Mouse (Mus musculus): ENCODE data around the gene March10. TPM values are rescaled to one million over a fixed set of nuclear protein-coding genes. Genes with fewer than 3 reads are reported as not detected.
A peak's percentile ranks its signal among the peaks of the same experiment; 100 is the strongest.

March10 gene
- polyA plus RNA-seq, 1 experiment from 2014 or later = 0.15 TPM

DNA sequence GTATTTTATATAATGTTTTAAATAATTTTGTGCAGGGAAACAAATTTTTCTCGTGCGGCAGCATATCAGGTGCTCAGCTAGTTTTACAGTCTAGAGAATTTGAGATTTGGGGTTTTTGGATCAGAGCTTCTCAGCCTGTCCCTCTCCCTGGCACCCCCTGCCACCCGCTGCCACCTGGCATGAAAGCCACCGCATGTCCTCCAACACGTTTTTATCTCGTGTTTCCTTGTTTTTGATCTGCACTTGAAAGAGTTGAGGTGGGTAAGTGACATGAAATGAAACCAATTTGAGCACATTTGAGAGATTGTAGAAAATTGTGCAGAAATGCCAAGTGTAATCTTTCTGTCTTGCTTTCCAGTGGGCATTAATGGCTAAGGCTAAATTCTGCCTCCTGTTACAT, 11.6 kb downstream of the March10 start:
- no peak overlapping the region for H3K4me3 ChIP-seq
- H3K9ac ChIP-seq = no peak overlapping the region
- H3K4me2 ChIP-seq = no peak overlapping the region
- WGBS = 63% methylated on average over 6 of the region's 6 CpGs
- ATAC-seq (ENCODE audit: borderline replicate concordance, extremely low read depth, low FRiP score, low TSS enrichment) = no peak
- H3K27ac ChIP-seq = no peak overlapping the region
- no peaks in the 10 kb centered on the region for H3K27me3 ChIP-seq
- H3K4me1 ChIP-seq = peaks cover 4% of the 10 kb centered on the region
- no peaks in the 10 kb centered on the region for H3K36me3 ChIP-seq
- H3K9me3 ChIP-seq = no peaks in the 10 kb centered on the region

DNA sequence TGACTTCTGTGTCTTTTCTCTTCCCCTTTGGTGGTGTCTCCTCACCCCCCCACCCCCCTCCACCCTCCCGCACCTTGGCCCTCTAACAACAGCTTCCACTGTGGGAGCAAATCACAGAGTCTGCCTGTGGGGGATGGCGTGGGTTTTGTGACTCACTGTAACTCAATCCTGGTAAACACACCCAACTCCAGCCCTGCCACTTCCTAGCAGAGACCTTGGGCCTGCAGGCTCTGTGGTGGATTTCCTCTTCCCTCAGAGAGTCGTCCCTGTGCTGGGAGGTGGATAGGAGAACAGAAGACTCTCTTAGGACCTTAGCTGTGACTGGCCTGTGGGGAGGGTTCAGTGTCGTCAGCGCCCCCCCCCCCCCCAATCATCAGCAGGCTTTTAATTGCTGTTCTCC, 13.0 kb downstream of the March10 start:
- no peak overlapping the region for H3K4me3 ChIP-seq
- H3K9ac ChIP-seq = no peak overlapping the region
- H3K9me3 ChIP-seq = no peaks in the 10 kb centered on the region
- ATAC-seq (ENCODE audit: borderline replicate concordance, extremely low read depth, low FRiP score, low TSS enrichment) = no peak
- H3K4me2 ChIP-seq = no peak overlapping the region
- H3K27me3 ChIP-seq = no peaks in the 10 kb centered on the region
- H3K36me3 ChIP-seq = no peaks in the 10 kb centered on the region
- H3K4me1 ChIP-seq = no peaks in the 10 kb centered on the region
- H3K27ac ChIP-seq = no peak overlapping the region
- 25% methylated on average over 3 of the region's 5 CpGs for WGBS

DNA sequence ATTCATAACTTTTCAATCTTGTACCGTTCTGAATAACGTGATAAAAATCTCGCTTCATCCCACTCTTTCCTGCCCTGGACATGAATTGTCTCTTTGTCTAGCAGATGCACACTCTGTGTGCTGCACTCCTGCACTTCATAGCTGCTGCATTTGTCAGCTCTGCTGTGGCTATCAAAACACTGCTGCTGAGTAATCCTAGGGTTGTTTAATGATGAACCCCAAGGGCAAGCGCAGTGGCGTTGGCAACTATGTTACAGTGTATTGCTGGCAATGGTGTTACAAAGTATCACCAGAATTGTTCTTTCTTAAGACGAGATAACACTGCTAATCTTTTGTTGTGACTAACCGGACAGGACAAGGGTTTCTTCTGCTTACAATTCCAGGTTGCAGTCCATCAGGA, 16.7 kb downstream of the March10 start:
- no peak overlapping the region for H3K4me3 ChIP-seq
- no peaks in the 10 kb centered on the region for H3K36me3 ChIP-seq
- no peaks in the 10 kb centered on the region for H3K9me3 ChIP-seq
- WGBS = 56% methylated on average over 7 of the region's 7 CpGs
- no peak overlapping the region for H3K4me2 ChIP-seq
- no peak for ATAC-seq (ENCODE audit: borderline replicate concordance, extremely low read depth, low FRiP score, low TSS enrichment)
- H3K27me3 ChIP-seq = no peaks in the 10 kb centered on the region
- no peak overlapping the region for H3K27ac ChIP-seq
- H3K9ac ChIP-seq = no peak overlapping the region
- H3K4me1 ChIP-seq = no peaks in the 10 kb centered on the region

DNA sequence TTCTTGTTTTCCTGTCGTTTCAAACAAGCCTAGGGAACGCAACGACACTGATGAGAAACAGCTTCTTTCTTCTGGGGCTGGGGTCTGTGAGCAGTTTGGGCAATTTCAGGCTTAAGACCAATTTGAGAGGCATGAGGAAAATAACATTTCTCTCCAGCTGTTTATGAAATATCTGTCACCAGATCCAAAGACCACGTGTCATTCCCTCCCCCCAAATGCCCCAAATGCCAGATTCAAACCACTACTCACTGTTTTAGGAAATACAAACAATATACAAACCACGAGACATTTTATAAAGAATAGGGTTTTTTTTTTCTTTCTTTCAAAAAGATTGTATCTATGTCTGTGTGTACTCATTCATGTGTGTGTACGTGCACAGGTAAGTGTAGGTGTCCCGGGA, 17.6 kb downstream of the March10 start:
- no peak overlapping the region for H3K4me3 ChIP-seq
- no peak for ATAC-seq (ENCODE audit: borderline replicate concordance, extremely low read depth, low FRiP score, low TSS enrichment)
- no peaks in the 10 kb centered on the region for H3K4me1 ChIP-seq
- 58% methylated on average over 7 of the region's 7 CpGs for WGBS
- H3K9me3 ChIP-seq = no peaks in the 10 kb centered on the region
- H3K4me2 ChIP-seq = no peak overlapping the region
- H3K27me3 ChIP-seq = no peaks in the 10 kb centered on the region
- H3K36me3 ChIP-seq = no peaks in the 10 kb centered on the region
- no peak overlapping the region for H3K27ac ChIP-seq
- no peak overlapping the region for H3K9ac ChIP-seq

DNA sequence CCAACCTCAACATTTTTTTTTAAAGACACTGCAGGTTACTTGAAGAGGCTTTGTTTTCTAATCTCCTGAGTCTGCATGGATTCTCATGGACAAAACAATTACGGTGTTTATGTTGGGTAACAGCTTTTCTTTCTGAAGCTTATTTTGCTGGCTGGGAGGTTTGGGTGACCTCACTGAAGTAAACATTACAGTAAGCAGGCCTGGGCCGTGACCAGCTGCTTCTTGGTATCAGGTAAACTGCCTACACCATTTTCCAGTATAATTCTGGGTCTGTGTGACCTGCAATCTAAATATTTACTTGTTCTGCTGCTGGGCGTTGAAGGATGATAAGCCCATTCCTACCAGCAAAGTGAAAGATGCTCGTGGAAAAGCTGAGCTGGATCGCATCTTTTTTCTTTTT, 30.1 kb downstream of the March10 start:
- WGBS = 25% methylated on average over 5 of the region's 5 CpGs
- Histone ChIP-seq H3K27ac (no peak overlapping the region), H3K9ac (no peak overlapping the region), H3K4me3 (no peak overlapping the region), H3K4me1 (no peaks in the 10 kb centered on the region), H3K27me3 (no peaks in the 10 kb centered on the region), H3K9me3 (no peaks in the 10 kb centered on the region), H3K36me3 (no peaks in the 10 kb centered on the region), H3K4me2 (no peak overlapping the region)
- no peak for ATAC-seq (ENCODE audit: borderline replicate concordance, extremely low read depth, low FRiP score, low TSS enrichment)

DNA sequence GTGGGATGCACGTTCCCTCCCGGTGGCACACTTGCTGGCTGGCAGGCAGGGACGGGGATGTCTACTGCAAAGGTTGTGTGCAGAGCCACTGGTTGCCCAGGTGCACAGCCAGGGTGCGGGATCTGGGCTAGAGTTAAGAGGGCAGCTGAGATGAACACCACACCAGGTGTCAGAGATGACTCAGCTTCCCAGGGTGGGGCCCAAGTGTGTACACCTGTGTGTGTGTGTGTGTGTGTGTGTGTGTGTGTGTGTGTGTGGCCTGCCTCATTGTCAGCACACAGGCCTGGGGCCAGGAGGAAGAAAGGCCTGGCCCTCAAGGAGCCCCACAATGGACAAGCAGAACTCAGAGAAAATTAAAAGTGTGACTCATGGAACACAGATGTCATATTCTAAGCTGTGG, 31.9 kb downstream of the March10 start:
- H3K4me3 ChIP-seq = no peak overlapping the region
- H3K27ac ChIP-seq = no peak overlapping the region
- no peaks in the 10 kb centered on the region for H3K36me3 ChIP-seq
- peaks cover 5% of the 10 kb centered on the region; the same call in 1 of the 2 replicates for H3K4me1 ChIP-seq
- H3K9me3 ChIP-seq = no peaks in the 10 kb centered on the region
- H3K9ac ChIP-seq = no peak overlapping the region
- WGBS = 70% methylated on average over 4 of the region's 4 CpGs
- peak; percentile 14; the same call in 1 of the 2 replicates for ATAC-seq (ENCODE audit: borderline replicate concordance, extremely low read depth, low FRiP score, low TSS enrichment)
- H3K27me3 ChIP-seq = no peaks in the 10 kb centered on the region
- H3K4me2 ChIP-seq = no peak overlapping the region

DNA sequence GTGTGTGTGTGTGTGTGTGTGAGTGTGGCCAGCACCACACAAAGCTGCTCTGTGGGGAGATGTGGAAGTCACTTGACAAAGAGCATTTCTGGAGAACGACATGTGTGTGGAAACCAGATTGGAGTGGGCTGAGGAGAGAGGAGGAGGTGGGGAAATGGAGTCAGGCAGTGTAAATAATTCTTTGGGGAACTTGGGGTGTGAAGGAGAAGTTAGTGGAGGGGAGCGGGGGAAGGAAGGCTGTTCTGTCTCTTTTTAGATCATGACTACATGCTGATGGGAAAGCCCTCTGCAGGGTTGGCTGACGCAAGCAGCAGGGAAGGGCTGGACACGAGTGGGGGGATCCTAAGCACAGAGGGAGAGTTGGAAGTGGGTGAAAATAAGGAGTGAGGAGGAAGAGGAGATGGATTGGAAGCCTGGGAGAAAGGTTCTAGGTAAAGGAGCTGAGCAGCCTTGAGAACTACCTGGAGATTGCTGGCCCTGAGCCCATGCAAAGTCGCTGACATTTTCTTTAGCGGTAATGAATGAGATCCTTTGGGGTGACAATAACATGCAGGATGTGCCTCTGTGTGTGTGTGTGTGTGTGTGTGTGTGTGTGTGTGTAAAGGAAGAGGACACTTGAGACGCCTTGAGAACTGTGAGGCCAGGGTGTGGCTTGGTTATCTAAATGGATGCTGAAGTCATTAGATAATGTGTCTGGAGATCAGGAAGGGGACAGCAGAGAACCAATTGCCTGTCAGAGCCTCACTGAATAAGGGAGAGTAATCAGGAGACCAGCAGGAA, 35.7 kb downstream of the March10 start:
- Histone ChIP-seq H3K9ac (no peak overlapping the region), H3K4me3 (no peak overlapping the region), H3K4me1 (peaks cover 5% of the 10 kb centered on the region; the same call in 1 of the 2 replicates), H3K9me3 (no peaks in the 10 kb centered on the region), H3K27me3 (no peaks in the 10 kb centered on the region), H3K36me3 (no peaks in the 10 kb centered on the region), H3K27ac (no peak overlapping the region), H3K4me2 (no peak overlapping the region)
- ATAC-seq (ENCODE audit: borderline replicate concordance, extremely low read depth, low FRiP score, low TSS enrichment) = no peak
- 40% methylated on average over 7 of the region's 7 CpGs for WGBS

DNA sequence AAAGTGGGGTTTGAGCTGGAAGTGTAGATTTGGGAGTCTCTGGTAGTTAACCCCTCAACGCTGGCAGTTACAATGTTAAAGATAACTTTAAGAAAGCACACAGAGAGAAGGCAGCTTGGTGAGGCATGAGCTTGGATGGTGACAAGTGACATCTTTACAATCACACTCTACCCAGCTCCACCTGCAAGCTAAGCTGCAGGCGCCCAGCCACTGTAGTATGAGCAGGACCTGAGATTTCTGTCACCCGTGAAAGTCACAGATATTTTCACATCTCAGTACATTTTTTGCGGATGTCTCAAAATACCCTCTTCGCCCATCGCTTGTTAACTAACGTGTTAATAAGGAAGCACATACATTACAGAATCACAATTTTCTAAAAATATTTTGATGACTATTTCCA, 36.6 kb downstream of the March10 start:
- 76% methylated on average over 7 of the region's 7 CpGs for WGBS
- peaks cover 5% of the 10 kb centered on the region; the same call in 1 of the 2 replicates for H3K4me1 ChIP-seq
- no peaks in the 10 kb centered on the region for H3K27me3 ChIP-seq
- no peak overlapping the region for H3K4me2 ChIP-seq
- no peak overlapping the region for H3K4me3 ChIP-seq
- no peak for ATAC-seq (ENCODE audit: borderline replicate concordance, extremely low read depth, low FRiP score, low TSS enrichment)
- no peaks in the 10 kb centered on the region for H3K9me3 ChIP-seq
- H3K27ac ChIP-seq = no peak overlapping the region
- no peaks in the 10 kb centered on the region for H3K36me3 ChIP-seq
- H3K9ac ChIP-seq = no peak overlapping the region

DNA sequence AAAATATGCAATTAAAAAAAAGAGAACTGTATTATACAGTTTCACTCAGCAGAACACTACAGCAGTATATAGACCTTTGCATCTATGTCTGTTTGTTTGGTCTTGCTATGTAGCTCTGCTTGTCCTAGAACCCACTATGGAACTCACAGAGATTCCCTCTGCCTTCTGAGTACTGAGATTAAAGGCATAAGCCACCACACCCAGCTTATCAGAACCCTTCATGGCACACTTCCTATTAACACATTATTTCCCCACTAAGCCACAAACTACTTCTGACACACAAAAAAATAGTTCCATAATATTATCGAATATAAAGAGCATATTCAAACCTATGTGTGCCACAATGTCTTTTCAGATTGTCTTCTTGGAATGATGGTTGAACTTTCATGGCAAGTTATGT, 42.5 kb downstream of the March10 start:
- Histone ChIP-seq H3K9ac (no peak overlapping the region), H3K4me3 (no peak overlapping the region), H3K27me3 (no peaks in the 10 kb centered on the region), H3K27ac (no peak overlapping the region), H3K4me1 (no peaks in the 10 kb centered on the region), H3K9me3 (no peaks in the 10 kb centered on the region), H3K36me3 (no peaks in the 10 kb centered on the region), H3K4me2 (no peak overlapping the region)
- ATAC-seq (ENCODE audit: borderline replicate concordance, extremely low read depth, low FRiP score, low TSS enrichment) = no peak
- 74% methylated on average over 1 of the region's 1 CpGs for WGBS

DNA sequence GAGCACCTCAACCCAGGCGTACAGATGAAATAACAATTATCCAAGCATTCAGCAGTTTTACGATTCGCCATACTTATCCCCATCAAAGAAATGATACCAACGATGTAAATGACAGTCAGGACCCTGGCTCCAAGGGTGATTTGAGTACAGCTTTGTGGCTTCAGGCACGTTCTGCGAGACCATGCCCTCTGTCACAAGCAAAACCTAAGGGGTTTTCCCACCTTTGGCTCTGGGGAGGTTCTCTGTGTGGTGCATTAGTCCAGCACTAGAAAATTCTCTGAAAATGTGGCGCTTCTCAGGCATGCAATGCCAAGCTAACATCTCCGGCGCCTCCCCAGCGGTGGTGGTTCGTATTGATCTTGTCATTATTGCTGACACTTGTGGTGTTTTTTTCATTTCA, 47.1 kb downstream of the March10 start:
- Histone ChIP-seq H3K4me3 (no peak overlapping the region), H3K4me2 (no peak overlapping the region), H3K36me3 (no peaks in the 10 kb centered on the region), H3K9me3 (no peaks in the 10 kb centered on the region), H3K27me3 (no peaks in the 10 kb centered on the region), H3K9ac (no peak overlapping the region), H3K27ac (no peak overlapping the region), H3K4me1 (peaks cover 5% of the 10 kb centered on the region; the same call in 1 of the 2 replicates)
- 91% methylated on average over 11 of the region's 11 CpGs for WGBS
- ATAC-seq (ENCODE audit: borderline replicate concordance, extremely low read depth, low FRiP score, low TSS enrichment) = no peak

DNA sequence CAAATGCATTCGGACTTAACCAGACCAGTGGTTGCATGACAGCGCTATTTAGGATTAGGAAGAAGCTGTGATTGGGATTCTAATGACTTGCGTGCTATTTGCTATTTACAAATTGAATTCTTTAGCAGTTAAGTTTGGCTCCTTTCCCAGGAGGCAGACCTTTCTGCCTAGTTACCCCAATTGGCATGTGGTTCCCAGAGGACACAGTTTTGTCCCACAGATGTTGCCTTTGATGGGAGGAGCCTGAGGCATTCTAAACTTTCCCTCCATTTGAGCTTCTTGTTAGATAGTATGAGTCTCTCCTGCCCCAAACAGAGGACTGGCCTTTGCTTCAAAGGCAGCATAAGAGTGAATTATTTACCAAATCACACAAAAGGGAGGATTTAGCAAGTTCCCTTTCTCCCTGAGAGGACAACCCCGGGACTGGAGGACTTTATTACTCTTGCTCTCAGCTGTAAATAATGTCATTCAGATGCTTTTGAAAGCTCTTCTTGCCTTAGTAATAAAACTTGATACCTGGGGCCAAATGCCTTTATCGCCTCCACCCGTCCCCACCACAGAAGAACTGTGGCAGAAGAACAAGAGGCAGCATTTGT, 48.6 kb downstream of the March10 start:
- H3K9ac ChIP-seq = no peak overlapping the region
- H3K36me3 ChIP-seq = no peaks in the 10 kb centered on the region
- peaks cover 5% of the 10 kb centered on the region; the same call in 1 of the 2 replicates for H3K4me1 ChIP-seq
- no peaks in the 10 kb centered on the region for H3K9me3 ChIP-seq
- WGBS = 62% methylated on average over 6 of the region's 6 CpGs
- H3K4me3 ChIP-seq = no peak overlapping the region
- no peak for ATAC-seq (ENCODE audit: borderline replicate concordance, extremely low read depth, low FRiP score, low TSS enrichment)
- H3K27ac ChIP-seq = no peak overlapping the region
- no peaks in the 10 kb centered on the region for H3K27me3 ChIP-seq
- H3K4me2 ChIP-seq = no peak overlapping the region

DNA sequence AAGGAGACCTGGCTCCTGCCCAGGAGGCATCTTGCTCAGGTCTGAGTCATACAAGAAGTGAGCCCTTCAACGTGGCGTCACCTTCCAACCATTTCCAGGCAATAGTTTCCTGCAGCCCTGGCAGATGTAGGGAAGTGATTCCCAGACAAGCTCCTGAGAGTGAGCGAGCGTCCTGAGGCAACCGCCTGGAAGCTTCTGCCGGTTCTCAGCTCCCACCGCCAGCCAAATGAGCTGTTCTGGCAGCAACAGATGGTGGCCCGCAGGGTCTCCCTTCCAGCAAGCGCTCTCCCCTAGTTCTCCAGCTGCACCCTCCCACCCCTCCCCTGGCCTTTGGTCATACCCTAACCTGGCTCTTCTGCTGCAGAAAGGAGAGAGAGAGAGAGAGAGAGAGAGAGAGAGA, 54.2 kb downstream of the March10 start:
- ATAC-seq (ENCODE audit: borderline replicate concordance, extremely low read depth, low FRiP score, low TSS enrichment) = 0 out of 2 replicates have a peak, but pooled peaks have one; percentile 23
- Histone ChIP-seq H3K9ac (no peak overlapping the region), H3K27me3 (no peaks in the 10 kb centered on the region), H3K36me3 (no peaks in the 10 kb centered on the region), H3K4me1 (no peaks in the 10 kb centered on the region; the same call in 1 of the 2 replicates), H3K4me2 (no peak overlapping the region), H3K4me3 (no peak overlapping the region), H3K27ac (no peak overlapping the region), H3K9me3 (no peaks in the 10 kb centered on the region)
- 24% methylated on average over 9 of the region's 9 CpGs for WGBS

Measured in lung, embryonic 15.5 days (tissue).